In genomic region chr10:42448371-42448770, GRCm38 (mm10) we compare ENCODE assay signal across 21 mouse cellular contexts. TPM values are rescaled to one million over a fixed set of nuclear protein-coding genes. Genes with fewer than 3 reads are reported as not detected.
A peak's percentile ranks its signal among the peaks of the same experiment; 100 is the strongest.
DNase-seq lines count a peak whose midpoint lies in the region; ATAC-seq lines count a peak whose summit lies in the region.
"Had no signal": no experiment of that assay in that cellular context is flagged by ENCODE, and none has a peak within 500 bp of the region (broad histone marks: within the 10 kb centered on the region; RNA-seq: fewer than 3 reads in every experiment).

No protein-coding gene starts in this region.

- peaks cover 22% of the 10 kb centered on the region for H3K4me1 ChIP-seq in heart, embryonic 10.5 days
- peaks cover 7% of the 10 kb centered on the region for H3K4me1 ChIP-seq in heart, embryonic 11.5 days (ENCODE audit: control insufficient read depth, insufficient read depth, low read length)
- 0 out of 2 replicates have a peak, but pooled peaks cover 8% of the 10 kb centered on the region for H3K4me1 ChIP-seq in hindbrain, embryonic 11.5 days (replicated peaks; ENCODE audit: control insufficient read depth, insufficient read depth, low read length)
- peaks cover 15% of the 10 kb centered on the region for H3K4me1 ChIP-seq in hindbrain, embryonic 13.5 days (replicated peaks)
- peaks cover 15% of the 10 kb centered on the region for H3K4me1 ChIP-seq in neural tube, embryonic 15.5 days
- H3K4me1 ChIP-seq: liver, embryonic 12.5 days had no signal

- ATAC-seq in heart, embryonic 11.5 days (replicated peaks; ENCODE audit: insufficient number of reproducible peaks, low FRiP score, low TSS enrichment), result no peak
- no peak for ATAC-seq in hindbrain, embryonic 11.5 days (ENCODE audit: low FRiP score)
- ATAC-seq in hindbrain, embryonic 13.5 days (ENCODE audit: low FRiP score), result no peak
- ATAC-seq in neural tube, embryonic 15.5 days (ENCODE audit: low FRiP score), result no peak
- ATAC-seq: activated CD4-positive, CD25-positive, alpha-beta regulatory T cell, adult 4 months; CD4-positive, CD25-positive, alpha-beta regulatory T cell, adult 4 months; liver, embryonic 12.5 days had no signal

- DNase-seq in heart, embryonic 10.5 days (ENCODE audit: low spot score), result no peak
- peak; percentile 22 for DNase-seq in hindbrain, embryonic 11.5 days (ENCODE audit: low spot score)
- DNase-seq in neural tube, embryonic 10.5 days (ENCODE audit: extremely low spot score, low spot score), result peak; percentile 24
- DNase-seq in right cerebral cortex, postnatal 4 days, result no peak
- DNase-seq: adrenal gland, postnatal 25 days; cerebellum, adult 11 months; cerebellum, postnatal 10 days; heart, adult 11 months; kidney, adult 8-10 months; right cerebral cortex, adult 18-20 months; thymus, postnatal 14 days had no signal

- H3K27me3 ChIP-seq in heart, embryonic 10.5 days (ENCODE audit: insufficient read depth, poor library complexity, severe bottlenecking), result no peaks in the 10 kb centered on the region
- H3K27me3 ChIP-seq in heart, embryonic 11.5 days (ENCODE audit: control insufficient read depth, insufficient read depth, low read length), result no peaks in the 10 kb centered on the region
- no peaks in the 10 kb centered on the region for H3K27me3 ChIP-seq in hindbrain, embryonic 11.5 days (ENCODE audit: control insufficient read depth, insufficient read depth, low read length)
- H3K27me3 ChIP-seq in hindbrain, embryonic 13.5 days, result peaks cover 3% of the 10 kb centered on the region; the same call in 1 of the 2 replicates
- no peaks in the 10 kb centered on the region for H3K27me3 ChIP-seq in neural tube, embryonic 15.5 days (replicated peaks)
- H3K27me3 ChIP-seq: forebrain, embryonic 12.5 days; liver, embryonic 12.5 days; lung, embryonic 15.5 days had no signal

- 39% methylated on average over 7 of the region's 7 CpGs for WGBS in heart, embryonic 10.5 days
- WGBS in heart, embryonic 11.5 days (ENCODE audit: insufficient replicate concordance), result 31% methylated on average over 7 of the region's 7 CpGs
- 3% methylated on average over 7 of the region's 7 CpGs for WGBS in hindbrain, embryonic 11.5 days
- 19% methylated on average over 7 of the region's 7 CpGs for WGBS in hindbrain, embryonic 13.5 days
- WGBS in neural tube, embryonic 15.5 days, result 12% methylated on average over 7 of the region's 7 CpGs

- 0 out of 2 replicates have a peak, but pooled peaks cover 2% of the 10 kb centered on the region for H3K9me3 ChIP-seq in heart, embryonic 10.5 days
- H3K9me3 ChIP-seq in heart, embryonic 11.5 days (replicated peaks; ENCODE audit: control insufficient read depth, low read length), result 0 out of 2 replicates have a peak, but pooled peaks cover 2% of the 10 kb centered on the region
- no peaks in the 10 kb centered on the region for H3K9me3 ChIP-seq in hindbrain, embryonic 11.5 days (ENCODE audit: control insufficient read depth, low read length)
- no peaks in the 10 kb centered on the region; the same call in 1 of the 2 replicates for H3K9me3 ChIP-seq in hindbrain, embryonic 13.5 days
- H3K9me3 ChIP-seq in neural tube, embryonic 15.5 days (replicated peaks), result 0 out of 2 replicates have a peak, but pooled peaks cover under 1% of the 10 kb centered on the region
- H3K9me3 ChIP-seq: forebrain, embryonic 12.5 days; liver, embryonic 12.5 days; lung, embryonic 15.5 days had no signal

- peak overlapping the region; percentile 47; the same call in 1 of the 2 replicates for H3K27ac ChIP-seq in heart, embryonic 10.5 days
- no peak overlapping the region for H3K27ac ChIP-seq in heart, embryonic 11.5 days (ENCODE audit: low read depth, low read length)
- H3K27ac ChIP-seq in hindbrain, embryonic 11.5 days (ENCODE audit: low read depth, low read length), result no peak overlapping the region
- H3K27ac ChIP-seq in hindbrain, embryonic 13.5 days, result no peak overlapping the region
- H3K27ac ChIP-seq in neural tube, embryonic 15.5 days (replicated peaks), result no peak overlapping the region
- H3K27ac ChIP-seq: forebrain, embryonic 12.5 days; hindbrain, embryonic 14.5 days; liver, embryonic 12.5 days; lung, embryonic 15.5 days; macrophage had no signal

- H3K4me3 ChIP-seq in heart, embryonic 10.5 days, result no peak overlapping the region
- no peak overlapping the region for H3K4me3 ChIP-seq in heart, embryonic 11.5 days (ENCODE audit: low read depth, low read length)
- no peak overlapping the region for H3K4me3 ChIP-seq in hindbrain, embryonic 11.5 days (ENCODE audit: low read depth, low read length)
- no peak overlapping the region for H3K4me3 ChIP-seq in hindbrain, embryonic 13.5 days
- H3K4me3 ChIP-seq in neural tube, embryonic 15.5 days (replicated peaks), result no peak overlapping the region
- H3K4me3 ChIP-seq: forebrain, embryonic 12.5 days; liver, embryonic 12.5 days; lung, embryonic 15.5 days had no signal

- no peak overlapping the region for H3K9ac ChIP-seq in heart, embryonic 11.5 days (ENCODE audit: low read depth, low read length)
- H3K9ac ChIP-seq in hindbrain, embryonic 11.5 days (ENCODE audit: low read depth, low read length), result no peak overlapping the region
- H3K9ac ChIP-seq in hindbrain, embryonic 13.5 days, result no peak overlapping the region
- no peak overlapping the region for H3K9ac ChIP-seq in neural tube, embryonic 15.5 days (replicated peaks)
- H3K9ac ChIP-seq: forebrain, embryonic 12.5 days; hindbrain, embryonic 14.5 days; liver, embryonic 12.5 days; lung, embryonic 15.5 days had no signal

- peaks cover 15% of the 10 kb centered on the region for H3K36me3 ChIP-seq in heart, embryonic 10.5 days
- H3K36me3 ChIP-seq in heart, embryonic 11.5 days (ENCODE audit: control insufficient read depth, insufficient read depth, low read length), result no peaks in the 10 kb centered on the region
- no peaks in the 10 kb centered on the region for H3K36me3 ChIP-seq in hindbrain, embryonic 11.5 days (ENCODE audit: control insufficient read depth, insufficient read depth, low read length)
- peaks cover 3% of the 10 kb centered on the region; the same call in 1 of the 2 replicates for H3K36me3 ChIP-seq in hindbrain, embryonic 13.5 days
- H3K36me3 ChIP-seq in neural tube, embryonic 15.5 days, result peaks cover under 1% of the 10 kb centered on the region; the same call in 1 of the 2 replicates
- H3K36me3 ChIP-seq: forebrain, embryonic 12.5 days had no signal

- H3K4me2 ChIP-seq in heart, embryonic 11.5 days, result no peak overlapping the region
- no peak overlapping the region for H3K4me2 ChIP-seq in hindbrain, embryonic 11.5 days (replicated peaks; ENCODE audit: low read depth, low read length)
- H3K4me2 ChIP-seq in hindbrain, embryonic 13.5 days, result no peak overlapping the region
- no peak overlapping the region for H3K4me2 ChIP-seq in neural tube, embryonic 15.5 days
- H3K4me2 ChIP-seq: forebrain, embryonic 12.5 days; liver, embryonic 12.5 days; lung, embryonic 15.5 days had no signal

RNA-seq across cellular contexts. Expression of gene Afg1l, which starts 30.0 kb away (rescaled TPM):
- 8.7 and 11.3 TPM in 2 replicates for polyA plus RNA-seq in heart, embryonic 10.5 days (2016; fragmentation: Nextera tagmentation; extraction: Ambion mirVana)
- 13.4 and 14.2 TPM in 2 replicates for polyA plus RNA-seq in heart, embryonic 11.5 days (2014; fragmentation: Nextera tagmentation; extraction: Ambion mirVana)
- 5.1 and 6.2 TPM in 2 replicates for polyA plus RNA-seq in hindbrain, embryonic 11.5 days (2014; fragmentation: Nextera tagmentation; extraction: Ambion mirVana)
- polyA plus RNA-seq in hindbrain, embryonic 13.5 days (2015; fragmentation: Nextera tagmentation; extraction: Ambion mirVana), result 6.0 and 6.4 TPM in 2 replicates
- polyA plus RNA-seq in neural tube, embryonic 15.5 days (2015; fragmentation: Nextera tagmentation; extraction: Ambion mirVana), result 8.6 and 11.1 TPM in 2 replicates

RNA-seq across cellular contexts. Expression of gene Snx3, which starts 53.5 kb away (rescaled TPM):
- polyA plus RNA-seq in heart, embryonic 10.5 days (2016; fragmentation: Nextera tagmentation; extraction: Ambion mirVana), result 339 and 374 TPM in 2 replicates
- polyA plus RNA-seq in heart, embryonic 11.5 days (2014; fragmentation: Nextera tagmentation; extraction: Ambion mirVana), result 377 TPM in 2 replicates
- 227 and 238 TPM in 2 replicates for polyA plus RNA-seq in hindbrain, embryonic 11.5 days (2014; fragmentation: Nextera tagmentation; extraction: Ambion mirVana)
- polyA plus RNA-seq in hindbrain, embryonic 13.5 days (2015; fragmentation: Nextera tagmentation; extraction: Ambion mirVana), result 254 and 272 TPM in 2 replicates
- 346 and 374 TPM in 2 replicates for polyA plus RNA-seq in neural tube, embryonic 15.5 days (2015; fragmentation: Nextera tagmentation; extraction: Ambion mirVana)

Comparison
In these comparisons a context has a peak if more than half of its experiments do, and no peak if none do; other contexts are left out.
1. DNase-seq: peak in hindbrain, embryonic 11.5 days (single experiment) and neural tube, embryonic 10.5 days (single experiment); none in heart, embryonic 10.5 days (single experiment) and right cerebral cortex, postnatal 4 days (single experiment).